Mouse (Mus musculus): ENCODE data around the gene Acin1. TPM values are rescaled to one million over a fixed set of nuclear protein-coding genes. Genes with fewer than 3 reads are reported as not detected.
A peak's percentile ranks its signal among the peaks of the same experiment; 100 is the strongest.
"Not testable (repeated sequence)": the region's sequence is repeated elsewhere in the genome, so short reads cannot be mapped to it uniquely, and the experiment has no call there.

Gene Acin1
- polyA plus RNA-seq, 1 experiment from 2014 or later: 140 TPM

GRCm38 (mm10) chr14:54617152-54617896, 69.4 kb downstream of the Acin1 start:
- peaks cover 11% of the 10 kb centered on the region for H3K4me1 ChIP-seq
- H3K9me3 ChIP-seq: no peaks in the 10 kb centered on the region
- H3K4me2 ChIP-seq (replicated peaks): peak overlapping the region; percentile 75
- H3K27ac ChIP-seq: peak overlapping the region; percentile 37; the same call in 1 of the 2 replicates
- WGBS: 2% methylated on average over 38 of the region's 38 CpGs
- ATAC-seq (ENCODE audit: low FRiP score, low read depth): peak; percentile 74
- H3K36me3 ChIP-seq: peaks cover 25% of the 10 kb centered on the region
- H3K9ac ChIP-seq: peak overlapping the region; percentile 85
- peak overlapping the region; percentile 88 for H3K4me3 ChIP-seq
- no peaks in the 10 kb centered on the region for H3K27me3 ChIP-seq (replicated peaks)

DNA sequence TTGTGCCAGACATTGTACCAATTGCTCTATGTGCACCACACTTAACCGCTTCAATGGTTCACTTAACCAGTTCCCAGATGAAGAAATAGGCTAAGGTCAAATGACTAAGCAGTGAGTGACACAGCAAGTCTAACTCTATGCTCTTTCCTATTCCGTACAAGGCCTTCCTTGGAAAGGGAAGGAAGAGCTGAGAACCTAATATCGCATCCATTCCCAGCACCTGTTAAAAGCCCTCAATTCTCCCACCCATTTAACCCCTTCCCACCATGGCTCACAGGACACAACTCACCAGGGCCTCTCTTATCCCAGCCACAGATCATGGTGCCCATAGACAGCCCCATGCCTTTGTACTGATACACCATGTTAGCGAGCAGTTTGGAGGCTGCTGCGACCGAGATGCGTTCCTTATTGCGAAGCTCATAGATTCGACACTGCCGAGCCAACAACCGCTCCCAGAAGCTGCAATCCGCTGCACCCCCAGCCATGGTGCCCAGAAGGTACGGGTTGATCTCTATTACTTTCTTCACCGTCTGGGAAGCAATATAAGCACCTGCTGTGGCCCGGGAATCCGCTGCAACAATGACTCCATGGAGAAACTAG, 70.4 kb downstream of the Acin1 start:
- Histone ChIP-seq H3K4me2 (replicated peaks) (peak overlapping the region; percentile 75; the same call in 1 of the 2 replicates), H3K4me3 (no peak overlapping the region), H3K27me3 (replicated peaks) (no peaks in the 10 kb centered on the region), H3K9me3 (no peaks in the 10 kb centered on the region), H3K4me1 (peaks cover 11% of the 10 kb centered on the region), H3K9ac (no peak overlapping the region), H3K36me3 (peaks cover 31% of the 10 kb centered on the region), H3K27ac (no peak overlapping the region)
- ATAC-seq (ENCODE audit: low FRiP score, low read depth): no peak
- 92% methylated on average over 16 of the region's 16 CpGs for WGBS

DNA sequence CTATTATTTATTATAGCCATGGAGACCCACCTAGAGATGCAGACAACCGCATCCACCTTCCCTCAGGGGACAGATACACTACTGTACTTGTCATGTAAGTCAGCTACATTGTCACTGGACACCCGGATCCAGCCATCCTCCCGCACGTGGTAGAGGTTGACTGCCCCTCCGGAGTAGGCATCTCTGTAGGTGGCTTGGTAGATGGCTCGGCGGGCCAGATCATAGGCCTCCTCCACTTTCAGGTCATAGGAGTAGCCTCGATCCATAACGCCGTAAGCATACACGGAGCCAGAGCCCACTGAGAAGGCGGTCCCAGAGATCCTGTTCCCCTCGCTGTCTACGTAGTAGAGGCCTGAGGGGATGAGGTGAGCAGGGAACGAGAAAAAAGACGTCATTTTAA, 72.6 kb downstream of the Acin1 start:
- not testable (repeated sequence) for ATAC-seq (ENCODE audit: low FRiP score, low read depth); H3K27ac ChIP-seq; H3K27me3 ChIP-seq (replicated peaks); H3K4me2 ChIP-seq (replicated peaks); H3K9ac ChIP-seq; H3K9me3 ChIP-seq; H3K4me3 ChIP-seq
- 92% methylated on average over 16 of the region's 16 CpGs for WGBS
- Histone ChIP-seq H3K4me1 (peaks cover 11% of the 10 kb centered on the region), H3K36me3 (peaks cover 35% of the 10 kb centered on the region)

DNA sequence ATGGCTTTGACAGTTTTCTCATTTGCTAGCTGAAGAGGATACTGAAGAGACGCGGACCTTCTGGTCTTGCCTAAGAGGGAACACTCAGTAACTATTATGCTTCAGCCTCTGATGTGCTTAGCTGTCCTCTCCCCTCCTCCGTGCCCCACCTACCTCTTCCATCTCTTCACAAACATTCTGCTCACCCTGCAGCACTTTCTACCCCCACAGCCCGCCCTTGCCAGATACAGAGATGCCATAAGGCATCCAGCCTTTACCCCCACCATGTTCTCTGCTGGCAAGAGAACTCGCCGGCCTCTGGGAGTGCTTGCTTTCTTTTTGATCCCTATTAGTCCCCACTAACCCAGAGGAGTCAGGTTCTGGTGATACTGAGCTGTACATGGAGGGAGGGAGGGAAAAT, 76.1 kb downstream of the Acin1 start:
- Histone ChIP-seq H3K27ac (no peak overlapping the region), H3K4me2 (replicated peaks) (no peak overlapping the region), H3K9me3 (no peaks in the 10 kb centered on the region), H3K4me3 (no peak overlapping the region), H3K9ac (no peak overlapping the region), H3K4me1 (no peaks in the 10 kb centered on the region), H3K36me3 (peaks cover 33% of the 10 kb centered on the region), H3K27me3 (replicated peaks) (no peaks in the 10 kb centered on the region)
- ATAC-seq (ENCODE audit: low FRiP score, low read depth): no peak
- 83% methylated on average over 6 of the region's 6 CpGs for WGBS

- H3K36me3 ChIP-seq: peaks cover 26% of the 10 kb centered on the region
- no peak overlapping the region for H3K4me3 ChIP-seq
- ATAC-seq (ENCODE audit: low FRiP score, low read depth): no peak
- H3K4me1 ChIP-seq: no peaks in the 10 kb centered on the region
- 79% methylated on average over 4 of the region's 4 CpGs for WGBS
- no peak overlapping the region for H3K9ac ChIP-seq
- H3K27me3 ChIP-seq (replicated peaks): no peaks in the 10 kb centered on the region
- no peaks in the 10 kb centered on the region for H3K9me3 ChIP-seq
- H3K27ac ChIP-seq: no peak overlapping the region
- no peak overlapping the region for H3K4me2 ChIP-seq (replicated peaks)
These were observed 76.8 kb downstream of the Acin1 start for GRCm38 (mm10) chr14:54609962-54610361.

- Histone ChIP-seq H3K9ac (no peak overlapping the region), H3K4me1 (no peaks in the 10 kb centered on the region), H3K36me3 (peaks cover 21% of the 10 kb centered on the region), H3K4me3 (no peak overlapping the region), H3K27ac (no peak overlapping the region), H3K27me3 (replicated peaks) (no peaks in the 10 kb centered on the region), H3K4me2 (replicated peaks) (no peak overlapping the region), H3K9me3 (no peaks in the 10 kb centered on the region)
- 71% methylated on average over 4 of the region's 4 CpGs for WGBS
- no peak for ATAC-seq (ENCODE audit: low FRiP score, low read depth)
These were observed 77.5 kb downstream of the Acin1 start for GRCm38 (mm10) chr14:54609245-54609644.

- ATAC-seq (ENCODE audit: low FRiP score, low read depth): no peak
- Histone ChIP-seq H3K36me3 (peaks cover 10% of the 10 kb centered on the region), H3K9ac (no peak overlapping the region), H3K4me1 (no peaks in the 10 kb centered on the region), H3K27ac (no peak overlapping the region), H3K9me3 (no peaks in the 10 kb centered on the region), H3K4me2 (replicated peaks) (no peak overlapping the region), H3K27me3 (replicated peaks) (no peaks in the 10 kb centered on the region), H3K4me3 (no peak overlapping the region)
- 51% methylated on average over 8 of the region's 8 CpGs for WGBS
These were observed 79.5 kb downstream of the Acin1 start for GRCm38 (mm10) chr14:54607226-54607625.

DNA sequence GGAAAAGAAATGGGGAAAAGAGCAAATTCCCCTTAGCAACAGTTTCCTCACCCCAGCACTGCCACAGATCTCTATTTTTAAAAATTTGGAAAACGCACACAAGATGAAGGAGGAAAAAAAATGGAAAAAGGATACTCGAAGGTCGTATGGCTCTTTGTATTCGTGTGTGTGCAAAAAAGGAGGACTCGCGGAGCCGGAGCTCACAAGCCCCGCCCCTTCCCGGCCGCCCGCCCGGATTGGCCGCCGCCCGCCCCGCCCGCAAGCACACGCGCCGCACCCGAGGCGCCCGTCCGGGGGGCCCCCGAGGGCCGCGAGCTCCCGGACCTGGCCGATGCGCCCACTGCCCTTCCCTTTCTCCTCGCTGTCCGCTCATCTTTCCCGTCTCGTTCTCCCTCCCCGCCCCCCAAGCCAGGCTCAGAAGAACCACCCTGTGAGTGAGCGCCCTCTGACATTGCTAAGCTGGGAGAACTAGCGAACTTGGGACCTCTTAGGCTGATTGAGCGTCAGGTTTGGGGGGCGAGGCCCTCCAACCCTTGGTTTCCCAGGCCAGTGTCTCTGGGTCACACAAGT, 80.9 kb downstream of the Acin1 start, which contains the start of gene 4931414P19Rik:
Gene 4931414P19Rik (minus strand): TSS at position 242 of the 570 bp plus-strand sequence.
- peak; percentile 15; the same call in 1 of the 2 replicates for ATAC-seq (ENCODE audit: low FRiP score, low read depth)
- H3K27me3 ChIP-seq (replicated peaks): no peaks in the 10 kb centered on the region
- no peaks in the 10 kb centered on the region for H3K4me1 ChIP-seq
- no peak within 1 kb of the TSS for H3K27ac ChIP-seq
- under 1% methylated on average over 38 of the region's 39 CpGs for WGBS
- no peaks in the 10 kb centered on the region for H3K9me3 ChIP-seq
- H3K4me2 ChIP-seq (replicated peaks): peak within 1 kb of the TSS; percentile 69
- peak within 1 kb of the TSS; percentile 52; the same call in 1 of the 2 replicates for H3K9ac ChIP-seq
- peak within 1 kb of the TSS; percentile 46 for H3K4me3 ChIP-seq
- H3K36me3 ChIP-seq: peaks cover 4% of the 10 kb centered on the region; the same call in 1 of the 2 replicates

DNA sequence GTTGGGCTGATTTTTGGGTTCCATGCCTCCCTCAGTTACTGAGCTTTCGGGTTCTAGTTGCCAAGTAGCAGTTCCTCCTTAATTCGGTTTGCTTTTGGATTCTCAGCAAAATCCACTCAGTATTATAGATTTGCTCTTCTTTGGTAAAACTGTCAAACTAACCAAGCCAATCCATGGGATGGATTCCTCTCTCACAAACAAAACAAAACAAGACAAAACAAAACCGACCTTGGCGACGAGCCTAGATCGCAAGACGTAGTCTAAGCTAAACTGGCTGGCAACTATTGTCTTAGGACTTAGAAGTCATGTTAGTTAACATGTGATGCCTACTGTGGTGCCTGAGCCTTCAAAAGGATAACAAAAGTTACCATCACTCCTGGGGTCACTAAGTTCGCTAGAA, 83.0 kb downstream of the Acin1 start:
- Histone ChIP-seq H3K27me3 (replicated peaks) (no peaks in the 10 kb centered on the region), H3K27ac (peak overlapping the region; percentile 20; the same call in 1 of the 2 replicates), H3K9me3 (no peaks in the 10 kb centered on the region), H3K4me2 (replicated peaks) (peak overlapping the region; percentile 53), H3K9ac (no peak overlapping the region), H3K4me3 (peak overlapping the region; percentile 62; the same call in 1 of the 2 replicates), H3K36me3 (no peaks in the 10 kb centered on the region), H3K4me1 (no peaks in the 10 kb centered on the region)
- 85% methylated on average over 8 of the region's 8 CpGs for WGBS
- ATAC-seq (ENCODE audit: low FRiP score, low read depth): no peak

- Histone ChIP-seq H3K4me1 (no peaks in the 10 kb centered on the region), H3K36me3 (no peaks in the 10 kb centered on the region), H3K27ac (peak overlapping the region; percentile 78), H3K9ac (peak overlapping the region; percentile 78), H3K4me2 (replicated peaks) (peak overlapping the region; percentile 53), H3K27me3 (replicated peaks) (no peaks in the 10 kb centered on the region), H3K4me3 (peak overlapping the region; percentile 62), H3K9me3 (no peaks in the 10 kb centered on the region)
- ATAC-seq (ENCODE audit: low FRiP score, low read depth): peak; percentile 99
- WGBS: under 1% methylated on average over 46 of the region's 46 CpGs
These were observed 83.6 kb downstream of the Acin1 start for GRCm38 (mm10) chr14:54603038-54603654.

GRCm38 (mm10) chr14:54602613-54603012, 84.1 kb downstream of the Acin1 start:
- Histone ChIP-seq H3K9ac (no peak overlapping the region), H3K4me3 (peak overlapping the region; percentile 62), H3K4me2 (replicated peaks) (peak overlapping the region; percentile 53), H3K27me3 (replicated peaks) (no peaks in the 10 kb centered on the region), H3K27ac (no peak overlapping the region), H3K36me3 (no peaks in the 10 kb centered on the region), H3K9me3 (no peaks in the 10 kb centered on the region), H3K4me1 (no peaks in the 10 kb centered on the region)
- WGBS: 42% methylated on average over 4 of the region's 4 CpGs
- ATAC-seq (ENCODE audit: low FRiP score, low read depth): peak; percentile 42; the same call in 1 of the 2 replicates

- H3K27me3 ChIP-seq (replicated peaks): no peaks in the 10 kb centered on the region
- H3K9ac ChIP-seq: no peak overlapping the region
- H3K27ac ChIP-seq: no peak overlapping the region
- H3K4me1 ChIP-seq: no peaks in the 10 kb centered on the region
- no peaks in the 10 kb centered on the region for H3K9me3 ChIP-seq
- H3K4me2 ChIP-seq (replicated peaks): no peak overlapping the region
- H3K4me3 ChIP-seq: no peak overlapping the region
- no peaks in the 10 kb centered on the region for H3K36me3 ChIP-seq
- 90% methylated on average over 2 of the region's 2 CpGs for WGBS
- ATAC-seq (ENCODE audit: low FRiP score, low read depth): no peak
These were observed 85.1 kb downstream of the Acin1 start for GRCm38 (mm10) chr14:54601601-54602000.

Measured in neural tube, embryonic 12.5 days (tissue).